Mouse (Mus musculus) urinary bladder, adult 2 months (tissue): ENCODE data around the gene Setd1b. TPM values are rescaled to one million over a fixed set of nuclear protein-coding genes. Genes with fewer than 3 reads are reported as not detected.
A peak's percentile ranks its signal among the peaks of the same experiment; 100 is the strongest.
"Not testable (repeated sequence)": the region's sequence is repeated elsewhere in the genome, so short reads cannot be mapped to it uniquely, and the experiment has no call there.

Experiments used
- DNase-seq: peaks from one replicate; pipeline ENCODE4 v3.0.0; 2022; ENCODE audit warnings: low spot score
- polyA plus RNA-seq: library from polyadenylated mRNA; depleted of rRNA; stranded (reverse); fragments of >200 nt; gene quantifications from 2 replicates; pipeline ENCODE4 v1.2.3, GENCODE M21; 2012

Setd1b gene
- polyA plus RNA-seq, 1 experiment = 3.1 TPM

- no peak for DNase-seq
These were observed 17.9 kb downstream of the Setd1b start for GRCm38 (mm10) chr5:123159866-123160265.

- no peak for DNase-seq
These were observed 18.3 kb downstream of the Setd1b start for GRCm38 (mm10) chr5:123160341-123160740.

GRCm38 (mm10) chr5:123162942-123163341 is 20.9 kb downstream of the Setd1b start:
- DNase-seq = no peak

- DNase-seq = no peak
These were observed 24.4 kb downstream of the Setd1b start for GRCm38 (mm10) chr5:123166437-123166836.

GRCm38 (mm10) chr5:123167591-123167990 is 25.6 kb downstream of the Setd1b start:
- DNase-seq = no peak

- DNase-seq = no peak
These were observed 27.3 kb downstream of the Setd1b start, which contains the start of gene Psmd9 for GRCm38 (mm10) chr5:123169284-123169683. Gene Psmd9 (plus strand): TSS chr5:123169413.

GRCm38 (mm10) chr5:123170365-123170764 is 28.4 kb downstream of the Setd1b start:
- no peak for DNase-seq

GRCm38 (mm10) chr5:123171646-123172350 is 29.8 kb downstream of the Setd1b start:
- DNase-seq = peak; percentile 78

GRCm38 (mm10) chr5:123178792-123179191 is 36.8 kb downstream of the Setd1b start:
- no peak for DNase-seq

GRCm38 (mm10) chr5:123180390-123180789 is 38.4 kb downstream of the Setd1b start:
- no peak for DNase-seq

GRCm38 (mm10) chr5:123181536-123181935 is 39.5 kb downstream of the Setd1b start:
- DNase-seq = no peak

GRCm38 (mm10) chr5:123182651-123183050 is 40.7 kb downstream of the Setd1b start, which contains the start of gene Hpd:
Gene Hpd (minus strand): TSS chr5:123182727.
- DNase-seq = no peak

- DNase-seq = no peak
These were observed 44.0 kb downstream of the Setd1b start for GRCm38 (mm10) chr5:123185966-123186365.

GRCm38 (mm10) chr5:123187306-123187705 is 45.3 kb downstream of the Setd1b start:
- no peak for DNase-seq

- DNase-seq = no peak
These were observed 48.9 kb downstream of the Setd1b start for GRCm38 (mm10) chr5:123190912-123191311.

GRCm38 (mm10) chr5:123191427-123191826 is 49.4 kb downstream of the Setd1b start:
- no peak for DNase-seq

- DNase-seq = no peak
These were observed 50.7 kb downstream of the Setd1b start for GRCm38 (mm10) chr5:123192606-123193150.

- DNase-seq = no peak
These were observed 51.4 kb downstream of the Setd1b start for GRCm38 (mm10) chr5:123193436-123193835.

- no peak for DNase-seq
These were observed 52.9 kb downstream of the Setd1b start for GRCm38 (mm10) chr5:123194856-123195255.

- no peak for DNase-seq
These were observed 53.6 kb downstream of the Setd1b start for GRCm38 (mm10) chr5:123195500-123196000.

GRCm38 (mm10) chr5:123196746-123197145 is 54.8 kb downstream of the Setd1b start:
- no peak for DNase-seq

- DNase-seq = no peak
These were observed 56.5 kb downstream of the Setd1b start for GRCm38 (mm10) chr5:123198523-123198922.

- not testable (repeated sequence) for DNase-seq
These were observed 59.0 kb downstream of the Setd1b start for GRCm38 (mm10) chr5:123200816-123201522.
